Comparison of ENCODE assay signal across 24 mouse cellular contexts in genomic region chr5:53953797-53954196, GRCm38 (mm10). TPM values are rescaled to one million over a fixed set of nuclear protein-coding genes. Genes with fewer than 3 reads are reported as not detected.
DNase-seq lines count a peak whose midpoint lies in the region; ATAC-seq and TF ChIP-seq lines count a peak whose summit lies in the region.
"Had no signal": no experiment of that assay in that cellular context is flagged by ENCODE, and none has a peak within 500 bp of the region (broad histone marks: within the 10 kb centered on the region; RNA-seq: fewer than 3 reads in every experiment).

No protein-coding gene starts in this region.

- 0 out of 2 replicates have a peak, but pooled peaks cover 3% of the 10 kb centered on the region for H3K9me3 ChIP-seq in heart, embryonic 12.5 days (replicated peaks)
- H3K9me3 ChIP-seq in hindbrain, embryonic 14.5 days (ENCODE audit: control insufficient read depth, low read length), result no peaks in the 10 kb centered on the region
- H3K9me3 ChIP-seq: embryonic facial prominence, embryonic 13.5 days; forebrain, embryonic 13.5 days; forebrain, embryonic 15.5 days; G1E had no signal

- intact Hi-C loops in gastrocnemius, postnatal 14 days (cut with DNase I; ENCODE audit: low total_unique reads), result no loop called here

- peak; percentile 75 for DNase-seq in heart, adult 11 months
- peak; percentile 45 for DNase-seq in 3T3-L1 (ENCODE audit: low read depth, low spot score)
- no peak for DNase-seq in hindbrain, embryonic 14.5 days (ENCODE audit: low spot score)
- no peak for DNase-seq in gastrocnemius, postnatal 14 days
- DNase-seq: adrenal gland, adult 8-10 months; adrenal gland, postnatal 14 days; adrenal gland, postnatal 36 days; B cell, adult 2 months; cerebellum, adult 11-12 months; cerebellum, adult 2 months; cerebellum, adult 9-10 months; cerebellum, postnatal 10 days; cerebellum, postnatal 25 days; forebrain, postnatal 0 days had no signal

- no peaks in the 10 kb centered on the region for H3K27me3 ChIP-seq in heart, embryonic 12.5 days (replicated peaks)
- H3K27me3 ChIP-seq in myocyte (ENCODE audit: control insufficient read depth, insufficient read depth, insufficient read length), result no peaks in the 10 kb centered on the region
- no peaks in the 10 kb centered on the region for H3K27me3 ChIP-seq in hindbrain, embryonic 14.5 days (ENCODE audit: control insufficient read depth, insufficient read depth, low read length)
- H3K27me3 ChIP-seq: CH12.LX; embryonic facial prominence, embryonic 13.5 days; forebrain, embryonic 13.5 days; forebrain, embryonic 15.5 days; Patski had no signal

- no peak overlapping the region for H3K4me2 ChIP-seq in heart, embryonic 12.5 days
- H3K4me2 ChIP-seq in myocyte (ENCODE audit: low read depth), result peak overlapping the region; percentile 68
- H3K4me2 ChIP-seq in hindbrain, embryonic 14.5 days (replicated peaks), result no peak overlapping the region
- H3K4me2 ChIP-seq: embryonic facial prominence, embryonic 13.5 days; forebrain, embryonic 13.5 days; forebrain, embryonic 15.5 days had no signal

- no peak overlapping the region for H3ac ChIP-seq in myocyte (ENCODE audit: control insufficient read depth, insufficient read length)

- no peak for ATAC-seq in heart, embryonic 12.5 days (ENCODE audit: insufficient number of reproducible peaks, low FRiP score)
- no peak for ATAC-seq in hindbrain, embryonic 14.5 days (ENCODE audit: low FRiP score)
- ATAC-seq: activated CD4-positive, CD25-positive, alpha-beta regulatory T cell, adult 4 months; CD4-positive, CD25-positive, alpha-beta regulatory T cell, adult 4 months; forebrain, embryonic 13.5 days; forebrain, embryonic 15.5 days; forebrain, postnatal 0 days had no signal

- H3K27ac ChIP-seq in heart, embryonic 12.5 days (ENCODE audit: poor library complexity, severe bottlenecking), result no peak overlapping the region
- no peak overlapping the region for H3K27ac ChIP-seq in hindbrain, embryonic 14.5 days
- H3K27ac ChIP-seq: embryonic facial prominence, embryonic 13.5 days; forebrain, embryonic 13.5 days; forebrain, embryonic 15.5 days had no signal

- H3K4me3 ChIP-seq in heart, embryonic 12.5 days, result no peak overlapping the region
- no peak overlapping the region for H3K4me3 ChIP-seq in myocyte
- no peak overlapping the region for H3K4me3 ChIP-seq in hindbrain, embryonic 14.5 days (replicated peaks; ENCODE audit: low read length)
- H3K4me3 ChIP-seq: embryonic facial prominence, embryonic 13.5 days; forebrain, embryonic 13.5 days; forebrain, embryonic 15.5 days had no signal

- 0 out of 2 replicates have a peak, but pooled peaks cover 11% of the 10 kb centered on the region for H3K4me1 ChIP-seq in heart, embryonic 12.5 days (replicated peaks)
- no peaks in the 10 kb centered on the region for H3K4me1 ChIP-seq in hindbrain, embryonic 14.5 days (replicated peaks; ENCODE audit: control insufficient read depth, insufficient read depth, low read length)
- H3K4me1 ChIP-seq: forebrain, embryonic 15.5 days had no signal

- WGBS in heart, embryonic 12.5 days, result 76% methylated on average over 2 of the region's 2 CpGs
- WGBS in hindbrain, embryonic 14.5 days, result 91% methylated on average over 2 of the region's 2 CpGs

- TF ChIP-seq POLR2A in myocyte (IDR thresholded peaks at IDR 0.05; ENCODE audit: insufficient read length, low read depth), result no peak

- no peak overlapping the region for H3K9ac ChIP-seq in heart, embryonic 12.5 days
- H3K9ac ChIP-seq in hindbrain, embryonic 14.5 days, result no peak overlapping the region
- H3K9ac ChIP-seq: embryonic facial prominence, embryonic 13.5 days; forebrain, embryonic 13.5 days; forebrain, embryonic 15.5 days; forebrain, postnatal 0 days had no signal

- H3K36me3 ChIP-seq in heart, embryonic 12.5 days, result no peaks in the 10 kb centered on the region
- no peaks in the 10 kb centered on the region for H3K36me3 ChIP-seq in myocyte (ENCODE audit: control insufficient read depth, insufficient read depth)
- no peaks in the 10 kb centered on the region for H3K36me3 ChIP-seq in hindbrain, embryonic 14.5 days (replicated peaks; ENCODE audit: control insufficient read depth, insufficient read depth)
- H3K36me3 ChIP-seq: embryonic facial prominence, embryonic 13.5 days; forebrain, embryonic 15.5 days; G1E had no signal

- H3K79me2 ChIP-seq in myocyte (ENCODE audit: control insufficient read depth, insufficient read depth), result no peaks in the 10 kb centered on the region

TF ChIP-seq in myocyte, 11 proteins besides CTCF, POLR2A, EP300 and RAD21:
- TF ChIP-seq TCF12 (IDR thresholded peaks at IDR 0.05; ENCODE audit: insufficient read depth, poor library complexity, severe bottlenecking) (no peak), CEBPB (IDR thresholded peaks at IDR 0.05; ENCODE audit: insufficient read depth, poor library complexity, severe bottlenecking) (peak; percentile 60; the same call in 1 of the 2 replicates), MYOD1 (IDR thresholded peaks at IDR 0.05; ENCODE audit: control insufficient read depth in 1 of 3, insufficient read length in 2 of 3, low read depth in 2 of 3) (peak in 1 of 3 experiments; percentile 3), POLR2AphosphoS2 (IDR thresholded peaks at IDR 0.05; ENCODE audit: insufficient read length, low read depth) (no peak)
TF ChIP-seq in myocyte: peak in this region for 2.

RNA-seq across cellular contexts. Expression of gene Stim2, which starts 44.5 kb away (rescaled TPM):
- polyA plus RNA-seq in heart, embryonic 12.5 days (2016; fragmentation: Nextera tagmentation; extraction: Ambion mirVana), result 15.7 and 17.9 TPM in 2 replicates
- 23.6 TPM for polyA plus RNA-seq in myocyte (2012; fragmentation: generic; extraction: Trizol)
- polyA plus RNA-seq in hindbrain, embryonic 14.5 days (2014; fragmentation: Nextera tagmentation; extraction: Ambion mirVana), result 36.2 and 36.4 TPM in 2 replicates
- 10 to 100 TPM; 30.6 to 34.1 TPM for total RNA-seq in gastrocnemius, postnatal 14 days (2021)

Comparison
In these comparisons a context has a peak if more than half of its experiments do, and no peak if none do; other contexts are left out.
1. DNase-seq: peak in heart, adult 11 months (single experiment) and 3T3-L1 (single experiment); none in hindbrain, embryonic 14.5 days (single experiment) and gastrocnemius, postnatal 14 days (single experiment).